Mouse (Mus musculus) layer of hippocampus, adult 2 months (tissue): ENCODE results near the gene Anks1b. TPM values are rescaled to one million over a fixed set of nuclear protein-coding genes. Genes with fewer than 3 reads are reported as not detected.

Experiments
- DNase-seq, 2 experiments: peaks; one replicate each; pipeline ENCODE4 v3.0.0; 2022; ENCODE audit warnings: low spot score in 2 of 2
- H3K27ac ChIP-seq: fragments of 200-600 bp; 2 replicates; pipeline ENCODE4 v1.8.1; 2022
- H3K4me3 ChIP-seq: fragments of 200-600 bp; 2 replicates; pipeline ENCODE4 v1.8.1; 2022; ENCODE audit warnings: mild to moderate bottlenecking
- CTCF ChIP-seq: fragments of 200-600 bp; conservative IDR thresholded peaks from 2 replicates; pipeline ENCODE4 v1.8.1; 2022; ENCODE audit warnings: antibody characterized with exemption, mild to moderate bottlenecking, moderate library complexity
- total RNA-seq, 2 experiments: library from RNA; stranded (reverse); gene quantifications; 2 replicates each; pipeline ENCODE4 v1.2.3; 2021

The Anks1b gene
- total RNA-seq, 2 experiments from 2014 or later: 540 to 541 TPM

GRCm38 (mm10) chr10:90649681-90650080 lies 776.4 kb downstream of the Anks1b start:
- peak overlapping the region; percentile 81 for H3K27ac ChIP-seq
- no peak for DNase-seq
- no peak overlapping the region for H3K4me3 ChIP-seq
- no peak for TF ChIP-seq CTCF

GRCm38 (mm10) chr10:90657416-90658120 lies 784.3 kb downstream of the Anks1b start:
- no peak overlapping the region for H3K4me3 ChIP-seq
- TF ChIP-seq CTCF: no peak
- DNase-seq: peak; percentile 45 to 54
- H3K27ac ChIP-seq: peak overlapping the region; percentile 85

- H3K4me3 ChIP-seq: no peak overlapping the region
- H3K27ac ChIP-seq: peak overlapping the region; percentile 63
- no peak for TF ChIP-seq CTCF
- DNase-seq: peak; percentile 48 to 52
These were observed 793.4 kb downstream of the Anks1b start for GRCm38 (mm10) chr10:90666746-90667145.

- Histone ChIP-seq H3K4me3 (no peak overlapping the region), H3K27ac (peak overlapping the region; percentile 70)
- no peak for TF ChIP-seq CTCF
- no peak for DNase-seq
These were observed 797.0 kb downstream of the Anks1b start for GRCm38 (mm10) chr10:90670291-90670690.

- Histone ChIP-seq H3K27ac (peak overlapping the region; percentile 79), H3K4me3 (no peak overlapping the region)
- DNase-seq: no peak
- TF ChIP-seq CTCF: no peak
These were observed 798.8 kb downstream of the Anks1b start for GRCm38 (mm10) chr10:90672135-90672534.

GRCm38 (mm10) chr10:90674362-90674761 lies 801.1 kb downstream of the Anks1b start:
- Histone ChIP-seq H3K4me3 (no peak overlapping the region), H3K27ac (peak overlapping the region; percentile 79)
- no peak for TF ChIP-seq CTCF
- DNase-seq: peak; percentile 76 to 86

- H3K27ac ChIP-seq: peak overlapping the region; percentile 61; the same call in 1 of the 2 replicates
- peak in 1 of 2 experiments; percentile 41 for DNase-seq
- no peak for TF ChIP-seq CTCF
- H3K4me3 ChIP-seq: no peak overlapping the region
These were observed 804.1 kb downstream of the Anks1b start for GRCm38 (mm10) chr10:90677421-90677820.

- no peak for TF ChIP-seq CTCF
- H3K4me3 ChIP-seq: no peak overlapping the region
- DNase-seq: peak in 1 of 2 experiments; percentile 53
- H3K27ac ChIP-seq: peak overlapping the region; percentile 80
These were observed 806.6 kb downstream of the Anks1b start for GRCm38 (mm10) chr10:90679713-90680470.

- Histone ChIP-seq H3K4me3 (no peak overlapping the region), H3K27ac (peak overlapping the region; percentile 87)
- TF ChIP-seq CTCF: no peak
- DNase-seq: no peak
These were observed 810.5 kb downstream of the Anks1b start for GRCm38 (mm10) chr10:90683813-90684212.

- TF ChIP-seq CTCF: no peak
- Histone ChIP-seq H3K4me3 (no peak overlapping the region), H3K27ac (peak overlapping the region; percentile 87)
- no peak for DNase-seq
These were observed 812.1 kb downstream of the Anks1b start for GRCm38 (mm10) chr10:90685367-90685766.

- no peak for TF ChIP-seq CTCF
- DNase-seq: no peak
- H3K4me3 ChIP-seq: no peak overlapping the region
- peak overlapping the region; percentile 78 for H3K27ac ChIP-seq
These were observed 814.8 kb downstream of the Anks1b start for GRCm38 (mm10) chr10:90688153-90688552.

GRCm38 (mm10) chr10:90688696-90689252 lies 815.5 kb downstream of the Anks1b start:
- Histone ChIP-seq H3K27ac (peak overlapping the region; percentile 78), H3K4me3 (no peak overlapping the region)
- no peak for DNase-seq
- no peak for TF ChIP-seq CTCF

- peak; percentile 97 for TF ChIP-seq CTCF
- Histone ChIP-seq H3K27ac (peak overlapping the region; percentile 78), H3K4me3 (peak overlapping the region; percentile 47)
- DNase-seq: peak; percentile 69 to 85
These were observed 816.7 kb downstream of the Anks1b start for GRCm38 (mm10) chr10:90689854-90690513.
